Comparison of ENCODE assay signal across 25 mouse cellular contexts in the genomic region with DNA sequence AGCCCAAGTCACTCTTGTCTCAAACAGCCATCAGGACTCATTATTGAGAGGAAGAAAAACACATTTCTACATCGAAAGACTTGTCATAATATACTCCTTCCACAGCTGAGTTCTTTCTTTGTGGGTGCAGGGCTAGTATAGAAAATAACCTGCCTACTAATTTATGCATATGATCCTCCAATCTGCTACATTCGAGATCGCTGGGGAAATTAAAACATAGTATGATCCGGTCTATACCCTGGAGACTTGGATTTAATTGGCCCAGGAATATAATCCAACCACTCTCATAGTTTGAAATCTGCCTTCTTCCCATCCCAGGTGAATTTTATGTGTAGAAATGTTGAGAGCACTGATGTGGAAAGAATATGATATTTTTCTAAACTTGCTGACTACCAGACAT.
DNase-seq lines count a peak whose midpoint lies in the region; ATAC-seq lines count a peak whose summit lies in the region.
"Had no signal": no experiment of that assay in that cellular context is flagged by ENCODE, and none has a peak within 500 bp of the region (broad histone marks: within the 10 kb centered on the region; RNA-seq: fewer than 3 reads in every experiment).

No protein-coding gene starts in this region.

- no peak for DNase-seq in embryonic facial prominence, embryonic 14.5 days (ENCODE audit: low spot score)
- DNase-seq in embryonic facial prominence, embryonic 10.5 days (ENCODE audit: low spot score), result no peak
- DNase-seq in hindbrain, embryonic 11.5 days (ENCODE audit: low spot score), result no peak
- DNase-seq in ovary, adult 18-20 months (ENCODE audit: low spot score), result no peak
- no peak for DNase-seq in frontal cortex, postnatal 10 days (ENCODE audit: low spot score in 2 of 2)
- DNase-seq: adrenal gland, adult 8-10 months; adrenal gland, postnatal 25 days; cerebellum, adult 18-20 months; cerebellum, adult 9-10 months; cerebellum, postnatal 14 days; gastrocnemius, postnatal 10 days; gastrocnemius, postnatal 36 days; heart, adult 2 months; heart, postnatal 14 days; heart, postnatal 4 days had no signal

- no peaks in the 10 kb centered on the region for H3K36me3 ChIP-seq in embryonic facial prominence, embryonic 14.5 days (ENCODE audit: control insufficient read depth, insufficient read depth, low read length)
- no peaks in the 10 kb centered on the region for H3K36me3 ChIP-seq in embryonic facial prominence, embryonic 10.5 days (replicated peaks)
- H3K36me3 ChIP-seq in hindbrain, embryonic 16.5 days (ENCODE audit: control insufficient read depth, insufficient read depth, low read length), result no peaks in the 10 kb centered on the region
- H3K36me3 ChIP-seq in hindbrain, embryonic 11.5 days (ENCODE audit: control insufficient read depth, insufficient read depth, low read length), result no peaks in the 10 kb centered on the region
- H3K36me3 ChIP-seq in midbrain, embryonic 13.5 days, result no peaks in the 10 kb centered on the region
- H3K36me3 ChIP-seq in midbrain, embryonic 16.5 days (ENCODE audit: control insufficient read depth, insufficient read depth, low read length), result no peaks in the 10 kb centered on the region
- H3K36me3 ChIP-seq: embryonic facial prominence, embryonic 12.5 days; forebrain, embryonic 12.5 days; forebrain, embryonic 15.5 days; heart, embryonic 10.5 days; heart, embryonic 13.5 days had no signal

- no peaks in the 10 kb centered on the region for H3K27me3 ChIP-seq in embryonic facial prominence, embryonic 14.5 days (replicated peaks; ENCODE audit: control insufficient read depth, insufficient read depth, low read length)
- H3K27me3 ChIP-seq in embryonic facial prominence, embryonic 10.5 days (replicated peaks; ENCODE audit: low read depth, poor library complexity, severe bottlenecking), result no peaks in the 10 kb centered on the region
- no peaks in the 10 kb centered on the region for H3K27me3 ChIP-seq in hindbrain, embryonic 16.5 days (replicated peaks; ENCODE audit: control insufficient read depth, insufficient read depth, low read length)
- H3K27me3 ChIP-seq in hindbrain, embryonic 11.5 days (ENCODE audit: control insufficient read depth, insufficient read depth, low read length), result no peaks in the 10 kb centered on the region
- no peaks in the 10 kb centered on the region for H3K27me3 ChIP-seq in midbrain, embryonic 13.5 days
- H3K27me3 ChIP-seq in midbrain, embryonic 16.5 days (ENCODE audit: control insufficient read depth, insufficient read depth, low read depth, low read length), result no peaks in the 10 kb centered on the region
- H3K27me3 ChIP-seq: embryonic facial prominence, embryonic 12.5 days; forebrain, embryonic 12.5 days; forebrain, embryonic 15.5 days; heart, embryonic 13.5 days had no signal

- no peak overlapping the region for H3K27ac ChIP-seq in embryonic facial prominence, embryonic 14.5 days (replicated peaks; ENCODE audit: low read depth, low read length)
- no peak overlapping the region for H3K27ac ChIP-seq in embryonic facial prominence, embryonic 10.5 days (replicated peaks)
- no peak overlapping the region for H3K27ac ChIP-seq in hindbrain, embryonic 16.5 days (ENCODE audit: low read depth, low read length)
- no peak overlapping the region for H3K27ac ChIP-seq in hindbrain, embryonic 11.5 days (ENCODE audit: low read depth, low read length)
- H3K27ac ChIP-seq in midbrain, embryonic 13.5 days, result no peak overlapping the region
- H3K27ac ChIP-seq in midbrain, embryonic 16.5 days (ENCODE audit: low read length), result no peak overlapping the region
- H3K27ac ChIP-seq: embryonic facial prominence, embryonic 12.5 days; forebrain, embryonic 12.5 days; forebrain, embryonic 15.5 days; heart, adult 2 months; heart, embryonic 10.5 days; heart, embryonic 13.5 days had no signal

- WGBS in embryonic facial prominence, embryonic 14.5 days, result 77% methylated on average over 4 of the region's 4 CpGs
- 89% methylated on average over 4 of the region's 4 CpGs for whole genome bisulfite sequencing in embryonic facial prominence, embryonic 10.5 days
- 60% methylated on average over 4 of the region's 4 CpGs for WGBS in hindbrain, embryonic 16.5 days
- 92% methylated on average over 4 of the region's 4 CpGs for WGBS in hindbrain, embryonic 11.5 days
- WGBS in midbrain, embryonic 13.5 days, result 71% methylated on average over 4 of the region's 4 CpGs
- WGBS in midbrain, embryonic 16.5 days, result 58% methylated on average over 4 of the region's 4 CpGs

- no peak overlapping the region for H3K4me2 ChIP-seq in embryonic facial prominence, embryonic 14.5 days (ENCODE audit: low read depth, low read length)
- H3K4me2 ChIP-seq in hindbrain, embryonic 16.5 days (ENCODE audit: low read length), result no peak overlapping the region
- no peak overlapping the region for H3K4me2 ChIP-seq in hindbrain, embryonic 11.5 days (replicated peaks; ENCODE audit: low read depth, low read length)
- no peak overlapping the region for H3K4me2 ChIP-seq in midbrain, embryonic 13.5 days (replicated peaks)
- H3K4me2 ChIP-seq in midbrain, embryonic 16.5 days (ENCODE audit: low read length), result no peak overlapping the region
- H3K4me2 ChIP-seq: embryonic facial prominence, embryonic 12.5 days; forebrain, embryonic 12.5 days; forebrain, embryonic 15.5 days; heart, embryonic 13.5 days had no signal

- H3K4me3 ChIP-seq in embryonic facial prominence, embryonic 14.5 days (ENCODE audit: low read depth, low read length), result no peak overlapping the region
- no peak overlapping the region for H3K4me3 ChIP-seq in embryonic facial prominence, embryonic 10.5 days
- no peak overlapping the region for H3K4me3 ChIP-seq in hindbrain, embryonic 16.5 days (ENCODE audit: low read length)
- H3K4me3 ChIP-seq in hindbrain, embryonic 11.5 days (ENCODE audit: low read depth, low read length), result no peak overlapping the region
- H3K4me3 ChIP-seq in midbrain, embryonic 13.5 days (replicated peaks), result no peak overlapping the region
- H3K4me3 ChIP-seq in midbrain, embryonic 16.5 days (ENCODE audit: low read depth, low read length), result no peak overlapping the region
- H3K4me3 ChIP-seq: embryonic facial prominence, embryonic 12.5 days; erythroblast, embryonic 14.5 days; forebrain, embryonic 12.5 days; forebrain, embryonic 15.5 days; heart, adult 2 months; heart, embryonic 10.5 days; heart, embryonic 13.5 days had no signal

- no peak overlapping the region for H3K9ac ChIP-seq in embryonic facial prominence, embryonic 14.5 days (ENCODE audit: low read depth, low read length)
- H3K9ac ChIP-seq in hindbrain, embryonic 16.5 days (ENCODE audit: low read depth, low read length), result no peak overlapping the region
- no peak overlapping the region for H3K9ac ChIP-seq in hindbrain, embryonic 11.5 days (ENCODE audit: low read depth, low read length)
- no peak overlapping the region for H3K9ac ChIP-seq in midbrain, embryonic 13.5 days (replicated peaks)
- H3K9ac ChIP-seq in midbrain, embryonic 16.5 days (ENCODE audit: low read depth, low read length), result no peak overlapping the region
- H3K9ac ChIP-seq: embryonic facial prominence, embryonic 12.5 days; forebrain, embryonic 12.5 days; forebrain, embryonic 15.5 days; heart, embryonic 13.5 days had no signal

- no peaks in the 10 kb centered on the region for H3K9me3 ChIP-seq in embryonic facial prominence, embryonic 14.5 days (ENCODE audit: control insufficient read depth, low read length)
- H3K9me3 ChIP-seq in embryonic facial prominence, embryonic 10.5 days, result no peaks in the 10 kb centered on the region
- no peaks in the 10 kb centered on the region for H3K9me3 ChIP-seq in hindbrain, embryonic 16.5 days (ENCODE audit: control insufficient read depth, low read length)
- no peaks in the 10 kb centered on the region for H3K9me3 ChIP-seq in hindbrain, embryonic 11.5 days (ENCODE audit: control insufficient read depth, low read length)
- H3K9me3 ChIP-seq in midbrain, embryonic 13.5 days, result no peaks in the 10 kb centered on the region
- no peaks in the 10 kb centered on the region for H3K9me3 ChIP-seq in midbrain, embryonic 16.5 days (replicated peaks; ENCODE audit: control insufficient read depth, low read length, poor library complexity, severe bottlenecking)
- H3K9me3 ChIP-seq: embryonic facial prominence, embryonic 12.5 days; forebrain, embryonic 12.5 days; forebrain, embryonic 15.5 days; heart, embryonic 10.5 days; heart, embryonic 13.5 days had no signal

- peak; percentile 47; the same call in 1 of the 2 replicates for ATAC-seq in embryonic facial prominence, embryonic 14.5 days (ENCODE audit: low read depth)
- peak; percentile 34; the same call in 1 of the 2 replicates for ATAC-seq in hindbrain, embryonic 16.5 days
- no peak for ATAC-seq in hindbrain, embryonic 11.5 days (ENCODE audit: low FRiP score)
- peak; percentile 59 for ATAC-seq in midbrain, embryonic 13.5 days
- 0 out of 2 replicates have a peak, but pooled peaks have one; percentile 27 for ATAC-seq in midbrain, embryonic 16.5 days
- ATAC-seq: activated CD4-positive, CD25-positive, alpha-beta regulatory T cell, adult 4 months; forebrain, embryonic 15.5 days had no signal

- no peaks in the 10 kb centered on the region for H3K4me1 ChIP-seq in embryonic facial prominence, embryonic 14.5 days (ENCODE audit: control insufficient read depth, insufficient read depth, low read length)
- H3K4me1 ChIP-seq in embryonic facial prominence, embryonic 10.5 days, result 0 out of 2 replicates have a peak, but pooled peaks cover 2% of the 10 kb centered on the region
- no peaks in the 10 kb centered on the region for H3K4me1 ChIP-seq in hindbrain, embryonic 16.5 days (ENCODE audit: control insufficient read depth, insufficient read depth, low read depth, low read length)
- H3K4me1 ChIP-seq in hindbrain, embryonic 11.5 days (replicated peaks; ENCODE audit: control insufficient read depth, insufficient read depth, low read length), result no peaks in the 10 kb centered on the region
- peaks cover 9% of the 10 kb centered on the region for H3K4me1 ChIP-seq in midbrain, embryonic 13.5 days (replicated peaks)
- peaks cover 9% of the 10 kb centered on the region for H3K4me1 ChIP-seq in midbrain, embryonic 16.5 days (ENCODE audit: control insufficient read depth, insufficient read depth, low read length)
- H3K4me1 ChIP-seq: embryonic facial prominence, embryonic 12.5 days; forebrain, embryonic 12.5 days; forebrain, embryonic 15.5 days; heart, embryonic 10.5 days; heart, embryonic 13.5 days had no signal
